ENCODE assay signal across 8 mouse cellular contexts in genomic region chr14:13961401-13962112, GRCm38 (mm10). TPM values are rescaled to one million over a fixed set of nuclear protein-coding genes. Genes with fewer than 3 reads are reported as not detected.
DNase-seq lines count a peak whose midpoint lies in the region; ATAC-seq lines count a peak whose summit lies in the region.

Gene Atxn7, plus strand, starts transcription at chr14:13961440.
Gene Thoc7, minus strand, starts transcription at chr14:13961852.

- peak within 1 kb of the TSS; percentile 94 for H3K4me3 ChIP-seq in limb, embryonic 10.5 days
- H3K4me3 ChIP-seq in midbrain, embryonic 11.5 days (ENCODE audit: low read depth, low read length), result peak within 1 kb of the TSS; percentile 87

- H3K4me2 ChIP-seq in midbrain, embryonic 11.5 days, result peak within 1 kb of the TSS; percentile 67

- H3K9me3 ChIP-seq in limb, embryonic 10.5 days (replicated peaks), result no peaks in the 10 kb centered on the region
- H3K9me3 ChIP-seq in midbrain, embryonic 11.5 days (ENCODE audit: control insufficient read depth, low read length), result no peaks in the 10 kb centered on the region

- H3K36me3 ChIP-seq in limb, embryonic 10.5 days, result peaks cover 10% of the 10 kb centered on the region
- no peaks in the 10 kb centered on the region for H3K36me3 ChIP-seq in midbrain, embryonic 11.5 days (ENCODE audit: control insufficient read depth, insufficient read depth, low read length)

- H3K4me1 ChIP-seq in limb, embryonic 10.5 days, result peaks cover 15% of the 10 kb centered on the region
- H3K4me1 ChIP-seq in midbrain, embryonic 11.5 days (ENCODE audit: control insufficient read depth, insufficient read depth, low read length), result peaks cover 9% of the 10 kb centered on the region; the same call in 1 of the 2 replicates

- peak; percentile 21 for ATAC-seq in inflammation-experienced regulatory T-cells, adult 6 months
- peak; percentile 74 for ATAC-seq in midbrain, embryonic 11.5 days (ENCODE audit: low FRiP score)

- WGBS in limb, embryonic 10.5 days, result 3% methylated on average over 49 of the region's 56 CpGs
- WGBS in midbrain, embryonic 11.5 days, result 5% methylated on average over 49 of the region's 56 CpGs

- peak within 1 kb of the TSS; percentile 100 for H3K27ac ChIP-seq in limb, embryonic 10.5 days
- peak within 1 kb of the TSS; percentile 83 for H3K27ac ChIP-seq in midbrain, embryonic 11.5 days (ENCODE audit: low read depth, low read length)

- no peaks in the 10 kb centered on the region for H3K27me3 ChIP-seq in limb, embryonic 10.5 days (ENCODE audit: low read depth, poor library complexity, severe bottlenecking)
- H3K27me3 ChIP-seq in midbrain, embryonic 11.5 days (ENCODE audit: control insufficient read depth, insufficient read depth, low read length), result no peaks in the 10 kb centered on the region

- peak within 1 kb of the TSS; percentile 98 for H3K9ac ChIP-seq in midbrain, embryonic 11.5 days (ENCODE audit: low read length)

- peak; percentile 15 to 25 for DNase-seq in layer of hippocampus, adult 18-20 months (ENCODE audit: low spot score in 2 of 2)
- DNase-seq in layer of hippocampus, adult 9-11 months, result no peak
- peak; percentile 32 for DNase-seq in embryo, embryonic 10 days (ENCODE audit: low spot score)
- peak; percentile 37 for DNase-seq in gastrocnemius, postnatal 25 days
- peak; percentile 71 for DNase-seq in limb, embryonic 10.5 days (ENCODE audit: low spot score)
- DNase-seq in midbrain, embryonic 11.5 days (ENCODE audit: low spot score, missing footprints), result peak; percentile 94
- DNase-seq in spleen, postnatal 10 days (ENCODE audit: low spot score in 2 of 2), result peak; percentile 69 to 71

RNA-seq across cellular contexts. Expression of gene Atxn7, which starts in this region (rescaled TPM):
- 10 to 100 TPM; 28.9 to 30.8 TPM for total RNA-seq in layer of hippocampus, adult 18-20 months (2021)
- 10 to 100 TPM; 14.0 to 17.0 TPM for total RNA-seq in gastrocnemius, postnatal 25 days (2021)
- 10 to 100 TPM in 2 of 3 experiments, 1 to 10 TPM in 1; 8.8 to 16.5 (median 15.6) TPM for polyA plus RNA-seq in inflammation-experienced regulatory T-cells, adult 6 months (2017; shearing (Covaris generic))
- polyA plus RNA-seq in limb, embryonic 10.5 days (2016; fragmentation: Nextera tagmentation; extraction: Ambion mirVana), result 2.6 and 3.0 TPM in 2 replicates
- polyA plus RNA-seq in midbrain, embryonic 11.5 days (2014; fragmentation: Nextera tagmentation; extraction: Ambion mirVana), result 5.2 and 5.7 TPM in 2 replicates

RNA-seq across cellular contexts. Expression of gene Thoc7, which starts in this region (rescaled TPM):
- total RNA-seq in layer of hippocampus, adult 18-20 months (2021), result 100 to 1,000 TPM in 1 of 2 experiments, 10 to 100 TPM in 1; 91.9 to 102 TPM
- total RNA-seq in gastrocnemius, postnatal 25 days (2021), result 100 to 1,000 TPM; 119 to 124 TPM
- 100 to 1,000 TPM; 134 to 173 (median 140) TPM for polyA plus RNA-seq in inflammation-experienced regulatory T-cells, adult 6 months (2017; shearing (Covaris generic))
- polyA plus RNA-seq in limb, embryonic 10.5 days (2016; fragmentation: Nextera tagmentation; extraction: Ambion mirVana), result 220 and 221 TPM in 2 replicates
- polyA plus RNA-seq in midbrain, embryonic 11.5 days (2014; fragmentation: Nextera tagmentation; extraction: Ambion mirVana), result 268 and 279 TPM in 2 replicates
